Mouse (Mus musculus): ENCODE data around the gene Gpr3. TPM values are rescaled to one million over a fixed set of nuclear protein-coding genes. Genes with fewer than 3 reads are reported as not detected.

The Gpr3 gene
- polyA plus RNA-seq, 1 experiment from 2014 or later = 0.22 TPM

DNA sequence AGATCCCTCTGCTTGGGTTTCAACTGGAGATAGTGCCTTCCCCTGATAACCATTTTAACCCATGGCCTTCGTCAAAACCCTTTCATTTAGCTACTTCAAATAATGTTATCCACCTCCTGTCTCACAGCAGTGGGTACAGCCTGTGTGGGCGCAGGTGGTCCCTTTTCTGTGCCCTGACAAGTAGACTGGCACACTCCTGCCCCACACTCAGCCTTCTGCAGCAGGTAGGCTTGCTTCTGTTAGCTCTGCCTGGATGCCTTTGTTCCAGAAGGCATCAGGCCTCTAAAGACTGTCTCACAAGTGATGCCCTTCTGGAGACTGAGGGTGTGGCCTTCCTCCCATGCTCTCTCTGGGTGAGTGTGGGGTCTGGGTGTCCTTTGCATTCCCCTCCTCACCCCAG, 16.2 kb downstream of the Gpr3 start:
- H3K4me3 ChIP-seq (replicated peaks) = no peak overlapping the region
- peaks cover 54% of the 10 kb centered on the region for H3K36me3 ChIP-seq
- no peaks in the 10 kb centered on the region for H3K27me3 ChIP-seq
- peaks cover 54% of the 10 kb centered on the region for H3K4me1 ChIP-seq (replicated peaks)
- ATAC-seq = no peak
- WGBS = 85% methylated on average over 2 of the region's 2 CpGs
- no peak overlapping the region for H3K9ac ChIP-seq (replicated peaks)
- no peak overlapping the region for H3K4me2 ChIP-seq (replicated peaks)
- peak overlapping the region; percentile 92 for H3K27ac ChIP-seq
- no peaks in the 10 kb centered on the region for H3K9me3 ChIP-seq

DNA sequence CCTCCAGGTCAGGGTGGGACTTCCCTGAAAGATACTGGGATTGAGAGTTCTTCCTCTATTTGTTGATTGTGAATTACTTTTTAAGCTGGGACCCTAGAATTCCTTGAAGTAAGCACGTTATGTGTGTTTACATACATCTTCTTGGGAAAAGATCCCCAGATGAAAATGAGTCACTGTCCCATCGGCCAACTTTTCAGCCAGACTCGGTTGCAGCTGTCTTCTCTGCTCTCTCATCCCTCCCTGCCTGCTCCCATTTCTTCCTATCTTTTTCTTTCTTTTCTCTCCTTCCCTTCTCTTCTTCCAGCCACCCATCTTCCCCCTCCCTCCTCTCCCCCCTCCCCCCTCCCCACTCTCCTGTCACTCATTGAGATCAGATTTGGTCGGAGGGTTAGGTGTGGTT, 17.3 kb downstream of the Gpr3 start:
- Histone ChIP-seq H3K36me3 (peaks cover 65% of the 10 kb centered on the region), H3K4me3 (replicated peaks) (no peak overlapping the region), H3K4me2 (replicated peaks) (no peak overlapping the region), H3K4me1 (replicated peaks) (peaks cover 43% of the 10 kb centered on the region), H3K9ac (replicated peaks) (no peak overlapping the region), H3K9me3 (no peaks in the 10 kb centered on the region), H3K27ac (no peak overlapping the region), H3K27me3 (no peaks in the 10 kb centered on the region)
- WGBS = 69% methylated on average over 4 of the region's 4 CpGs
- ATAC-seq = no peak

DNA sequence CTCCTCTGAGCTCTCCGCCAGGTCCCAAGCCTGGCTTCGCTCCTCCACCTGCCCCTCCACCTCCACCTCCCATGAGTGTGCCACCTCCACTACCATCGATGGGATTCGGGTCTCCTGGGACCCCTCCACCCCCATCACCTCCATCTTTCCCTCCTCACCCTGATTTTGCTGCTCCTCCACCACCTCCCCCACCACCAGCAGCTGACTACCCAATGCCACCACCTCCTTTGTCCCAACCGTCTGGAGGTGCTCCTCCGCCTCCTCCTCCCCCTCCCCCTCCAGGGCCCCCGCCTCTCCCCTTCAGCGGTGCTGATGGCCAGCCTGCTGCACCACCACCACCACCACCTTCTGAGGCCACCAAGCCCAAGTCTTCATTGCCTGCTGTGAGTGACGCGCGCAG, 17.9 kb downstream of the Gpr3 start:
- no peak overlapping the region for H3K4me3 ChIP-seq (replicated peaks)
- H3K9ac ChIP-seq (replicated peaks) = no peak overlapping the region
- no peaks in the 10 kb centered on the region for H3K27me3 ChIP-seq
- peaks cover 41% of the 10 kb centered on the region for H3K4me1 ChIP-seq (replicated peaks)
- 91% methylated on average over 11 of the region's 11 CpGs for WGBS
- H3K36me3 ChIP-seq = peaks cover 68% of the 10 kb centered on the region
- no peak overlapping the region for H3K4me2 ChIP-seq (replicated peaks)
- H3K9me3 ChIP-seq = no peaks in the 10 kb centered on the region
- no peak overlapping the region for H3K27ac ChIP-seq
- ATAC-seq = no peak

DNA sequence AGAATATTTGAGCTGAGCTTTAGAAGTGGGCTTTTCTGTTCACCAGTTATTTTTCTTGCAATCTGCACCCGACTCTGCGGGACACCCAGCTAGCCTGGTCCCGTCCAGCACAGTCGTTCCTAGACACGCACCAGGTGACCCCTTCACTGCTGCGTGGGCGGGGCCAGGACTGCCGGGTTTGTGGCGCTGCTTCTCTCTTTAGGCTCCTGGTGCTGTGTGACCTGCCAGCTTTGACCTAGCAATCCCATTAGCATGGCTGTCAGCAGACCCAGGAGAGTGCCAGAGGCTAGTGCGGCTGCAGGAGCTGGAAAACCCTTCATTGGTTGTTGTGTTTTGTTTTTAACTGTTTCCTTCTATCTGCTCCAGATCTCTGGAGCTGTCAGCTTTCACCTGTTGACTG, 22.9 kb downstream of the Gpr3 start:
- no peak overlapping the region for H3K4me2 ChIP-seq (replicated peaks)
- H3K36me3 ChIP-seq = peaks cover 87% of the 10 kb centered on the region
- no peak overlapping the region for H3K27ac ChIP-seq
- H3K9ac ChIP-seq (replicated peaks) = no peak overlapping the region
- H3K9me3 ChIP-seq = no peaks in the 10 kb centered on the region
- 59% methylated on average over 10 of the region's 10 CpGs for WGBS
- no peak overlapping the region for H3K4me3 ChIP-seq (replicated peaks)
- no peaks in the 10 kb centered on the region for H3K27me3 ChIP-seq
- H3K4me1 ChIP-seq (replicated peaks) = peaks cover 16% of the 10 kb centered on the region
- ATAC-seq = no peak

DNA sequence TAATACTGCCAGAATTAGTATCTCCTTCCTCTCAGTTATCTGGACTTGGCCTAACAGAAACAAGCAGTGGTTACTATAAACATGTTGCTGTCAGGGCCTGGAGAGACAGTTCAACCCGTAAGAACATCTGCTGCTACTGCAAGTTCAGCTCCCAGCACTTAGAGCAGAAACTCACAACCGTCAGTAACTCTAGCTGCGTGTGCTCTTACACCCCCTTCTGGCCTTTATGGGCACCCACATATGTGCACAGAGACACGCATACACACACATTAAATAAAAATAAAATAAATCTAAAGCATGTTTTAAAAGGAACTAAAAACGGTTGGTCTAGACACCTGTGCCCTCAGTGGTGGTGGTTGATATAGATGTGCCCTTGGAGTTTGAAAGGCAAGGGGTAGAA, 25.5 kb downstream of the Gpr3 start:
- H3K36me3 ChIP-seq = peaks cover 66% of the 10 kb centered on the region
- peaks cover 23% of the 10 kb centered on the region for H3K4me1 ChIP-seq (replicated peaks)
- no peaks in the 10 kb centered on the region for H3K27me3 ChIP-seq
- no peak overlapping the region for H3K4me3 ChIP-seq (replicated peaks)
- ATAC-seq = no peak
- no peak overlapping the region for H3K9ac ChIP-seq (replicated peaks)
- H3K4me2 ChIP-seq (replicated peaks) = no peak overlapping the region
- WGBS = 95% methylated on average over 5 of the region's 5 CpGs
- H3K27ac ChIP-seq = no peak overlapping the region
- H3K9me3 ChIP-seq = no peaks in the 10 kb centered on the region

DNA sequence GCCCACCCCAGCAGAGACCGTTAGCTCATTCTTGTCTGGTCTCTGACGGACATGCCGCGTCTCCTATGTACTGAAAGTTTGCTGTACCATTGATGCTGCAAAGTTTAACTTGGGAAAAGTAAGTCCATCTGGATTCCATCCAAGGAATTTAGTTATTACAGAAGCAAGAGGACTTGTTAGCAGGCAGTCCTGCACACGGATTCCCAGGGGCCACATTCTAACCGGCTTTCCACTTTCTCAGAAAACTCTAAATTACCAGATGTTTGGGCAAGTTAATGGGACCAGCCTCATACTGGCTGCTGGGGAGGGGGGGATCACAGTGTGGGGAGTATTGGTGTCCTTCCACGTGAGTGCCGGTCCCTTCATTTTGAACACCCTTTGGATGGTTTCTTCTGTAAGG, 26.4 kb downstream of the Gpr3 start:
- WGBS = 92% methylated on average over 8 of the region's 8 CpGs
- Histone ChIP-seq H3K4me3 (replicated peaks) (no peak overlapping the region), H3K36me3 (peaks cover 56% of the 10 kb centered on the region), H3K4me2 (replicated peaks) (no peak overlapping the region), H3K27ac (peak overlapping the region; percentile 36; the same call in 1 of the 2 replicates), H3K9me3 (no peaks in the 10 kb centered on the region), H3K9ac (replicated peaks) (no peak overlapping the region), H3K27me3 (no peaks in the 10 kb centered on the region), H3K4me1 (replicated peaks) (peaks cover 23% of the 10 kb centered on the region)
- ATAC-seq = no peak

DNA sequence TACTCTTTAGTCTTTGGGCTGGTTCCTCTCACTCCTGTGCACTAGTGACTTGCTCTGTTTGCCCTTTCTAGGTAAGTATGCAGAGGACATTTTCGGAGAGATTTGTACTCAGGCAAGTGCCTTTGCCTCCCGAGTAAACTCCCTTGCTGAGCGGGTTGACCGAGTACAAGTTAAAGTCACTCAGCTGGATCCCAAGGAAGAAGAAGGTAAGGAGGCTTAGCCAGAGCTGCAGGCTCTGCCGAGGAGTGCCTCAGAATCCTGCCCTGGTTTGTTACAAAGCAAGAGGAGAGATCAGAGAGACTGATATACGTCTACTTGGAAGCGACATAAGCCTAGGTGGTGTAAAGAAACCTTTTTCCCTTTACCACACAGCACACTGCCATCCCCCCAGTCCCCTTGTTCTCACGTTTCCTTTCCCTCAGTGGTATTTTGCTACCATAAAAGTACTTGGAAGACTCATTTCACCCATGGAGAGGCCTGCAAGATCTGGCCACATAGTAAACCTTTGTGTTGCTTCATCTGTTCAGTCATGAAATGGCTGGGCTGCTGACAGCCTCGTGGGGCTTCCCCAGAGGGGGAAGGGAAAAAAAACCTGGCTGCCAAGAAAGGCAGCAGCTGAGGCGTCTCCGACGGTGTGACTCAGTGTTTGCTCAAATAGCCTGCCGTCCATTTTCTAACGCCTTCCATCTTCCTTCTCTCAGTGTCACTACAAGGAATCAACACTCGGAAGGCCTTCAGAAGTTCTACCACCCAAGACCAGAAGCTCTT, 27.3 kb downstream of the Gpr3 start:
- Histone ChIP-seq H3K27ac (peak overlapping the region; percentile 36; the same call in 1 of the 2 replicates), H3K36me3 (peaks cover 48% of the 10 kb centered on the region), H3K4me1 (replicated peaks) (peaks cover 23% of the 10 kb centered on the region), H3K9ac (replicated peaks) (no peak overlapping the region), H3K4me3 (replicated peaks) (no peak overlapping the region), H3K4me2 (replicated peaks) (no peak overlapping the region), H3K9me3 (no peaks in the 10 kb centered on the region), H3K27me3 (no peaks in the 10 kb centered on the region)
- WGBS = 60% methylated on average over 15 of the region's 15 CpGs
- ATAC-seq = no peak

DNA sequence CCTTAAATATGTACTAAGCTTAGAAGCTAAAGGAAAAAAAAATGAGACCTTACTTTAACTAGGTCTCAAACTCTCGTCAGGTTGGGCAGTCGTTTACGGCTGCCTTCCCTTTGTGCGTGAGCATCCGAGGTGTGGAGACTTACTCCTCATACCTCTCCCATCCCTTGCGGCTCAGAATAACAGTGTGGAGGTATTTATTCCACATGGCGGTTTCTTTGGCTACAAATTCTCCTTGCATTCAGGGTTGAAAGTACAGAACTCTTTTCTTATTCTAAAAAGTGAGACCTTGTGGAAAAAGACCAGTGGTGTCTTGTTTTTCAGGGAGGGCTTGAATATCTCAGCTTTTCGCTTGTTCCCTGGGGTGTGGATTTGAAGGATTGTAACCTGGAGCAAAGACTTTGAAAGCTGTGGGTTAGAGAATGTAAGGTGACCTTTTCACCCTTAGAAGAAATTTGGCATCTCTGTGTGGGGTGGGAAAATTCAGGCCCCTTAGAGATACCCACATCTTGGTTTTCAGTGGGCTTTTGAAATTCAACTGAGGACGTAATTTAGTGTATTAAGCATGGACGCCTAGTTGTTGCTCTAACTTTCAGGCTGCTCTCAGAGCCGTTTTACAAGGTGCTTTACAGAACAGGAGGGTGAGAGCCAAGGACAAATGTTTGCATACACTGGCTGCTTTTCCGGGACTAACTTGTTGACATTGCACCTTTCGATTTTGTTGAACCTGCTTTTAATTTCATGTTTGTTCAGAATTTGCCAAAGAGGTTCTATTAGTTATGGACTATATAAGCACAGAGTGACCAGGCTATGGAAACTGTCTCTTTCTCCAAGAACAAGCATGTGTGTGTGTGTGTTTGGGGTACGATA, 28.1 kb downstream of the Gpr3 start:
- peaks cover 18% of the 10 kb centered on the region for H3K4me1 ChIP-seq (replicated peaks)
- no peak overlapping the region for H3K9ac ChIP-seq (replicated peaks)
- WGBS = 62% methylated on average over 14 of the region's 14 CpGs
- no peaks in the 10 kb centered on the region for H3K9me3 ChIP-seq
- H3K4me3 ChIP-seq (replicated peaks) = no peak overlapping the region
- no peak overlapping the region for H3K4me2 ChIP-seq (replicated peaks)
- no peaks in the 10 kb centered on the region for H3K27me3 ChIP-seq
- peaks cover 46% of the 10 kb centered on the region for H3K36me3 ChIP-seq
- ATAC-seq = no peak
- H3K27ac ChIP-seq = no peak overlapping the region; the same call in 1 of the 2 replicates

DNA sequence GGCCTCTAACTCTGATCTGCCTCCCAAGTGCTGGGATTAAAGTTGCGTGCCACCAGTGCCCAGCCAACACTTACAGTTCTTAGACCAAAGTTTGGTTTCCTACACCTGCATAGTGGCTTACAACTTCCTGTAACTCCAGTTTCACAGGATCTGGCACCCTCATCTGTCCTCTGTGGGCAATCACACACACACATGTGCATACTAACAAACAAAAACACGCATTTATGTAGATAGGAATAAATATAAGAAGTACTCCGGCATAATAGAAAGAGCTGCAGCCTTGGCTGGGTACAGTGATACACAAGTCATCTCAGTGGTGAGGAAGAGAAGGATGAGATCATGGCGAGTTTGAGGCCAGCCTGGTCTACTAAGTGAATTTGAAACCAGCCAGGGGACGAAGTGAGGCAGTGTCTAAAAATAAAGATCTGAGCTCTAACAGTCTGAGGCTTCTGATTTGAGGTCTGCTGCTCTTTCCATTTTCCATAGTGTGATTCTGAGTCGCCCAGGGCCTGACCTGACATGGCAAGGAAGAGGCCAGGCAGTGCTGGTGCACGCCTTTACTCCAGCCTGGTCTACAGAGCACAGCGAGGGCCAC, 29.8 kb downstream of the Gpr3 start:
- Histone ChIP-seq H3K4me1 (replicated peaks) (peaks cover 20% of the 10 kb centered on the region), H3K27ac (no peak overlapping the region), H3K4me3 (replicated peaks) (no peak overlapping the region), H3K4me2 (replicated peaks) (no peak overlapping the region), H3K9me3 (no peaks in the 10 kb centered on the region), H3K36me3 (peaks cover 33% of the 10 kb centered on the region), H3K9ac (replicated peaks) (no peak overlapping the region), H3K27me3 (no peaks in the 10 kb centered on the region)
- ATAC-seq = no peak
- WGBS = 96% methylated on average over 8 of the region's 8 CpGs

DNA sequence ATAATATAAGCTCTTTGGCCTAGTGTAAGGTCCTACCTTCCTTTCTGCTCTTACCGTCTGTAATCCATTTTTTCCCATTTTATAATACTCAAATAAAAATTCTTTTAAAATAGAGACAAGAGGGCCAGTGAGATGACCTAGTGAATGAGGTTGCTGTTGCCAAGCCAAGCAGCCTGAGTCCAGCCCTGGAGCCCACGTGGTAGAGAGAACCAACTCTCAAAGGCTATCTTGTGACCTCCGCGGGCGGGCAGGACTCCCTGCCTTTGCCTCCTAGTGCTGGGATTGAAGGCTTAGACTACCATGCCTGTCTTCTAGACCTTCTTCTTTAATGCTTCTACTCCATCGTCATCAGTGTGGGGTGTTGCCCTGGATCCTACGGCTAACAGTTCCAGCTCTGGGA, 33.1 kb downstream of the Gpr3 start:
- Histone ChIP-seq H3K4me2 (replicated peaks) (no peak overlapping the region), H3K4me3 (replicated peaks) (no peak overlapping the region), H3K9ac (replicated peaks) (no peak overlapping the region), H3K27ac (no peak overlapping the region), H3K4me1 (replicated peaks) (peaks cover 35% of the 10 kb centered on the region), H3K36me3 (peaks cover 12% of the 10 kb centered on the region; the same call in 1 of the 2 replicates), H3K27me3 (no peaks in the 10 kb centered on the region), H3K9me3 (no peaks in the 10 kb centered on the region)
- no peak for ATAC-seq
- WGBS = 96% methylated on average over 7 of the region's 7 CpGs

DNA sequence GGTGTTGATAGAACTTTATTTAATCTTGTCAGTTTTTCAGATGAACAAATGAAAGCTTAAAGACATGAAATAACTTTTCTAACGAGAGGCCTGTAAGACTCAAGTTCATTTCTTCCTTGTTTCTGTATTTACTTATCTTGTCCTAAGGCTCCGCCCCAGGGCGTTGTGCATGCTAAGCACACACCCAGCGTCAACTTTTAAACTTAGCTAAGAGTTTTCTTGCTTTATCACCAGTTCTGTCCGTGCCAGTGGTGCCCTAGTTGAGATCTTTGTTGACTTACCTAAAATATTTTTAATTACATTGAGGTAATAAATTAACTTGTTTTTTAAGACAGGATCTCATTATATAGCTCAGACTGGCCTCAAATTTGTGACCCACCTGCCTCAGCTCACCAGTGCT, 34.0 kb downstream of the Gpr3 start:
- H3K4me3 ChIP-seq (replicated peaks) = no peak overlapping the region
- H3K4me2 ChIP-seq (replicated peaks) = no peak overlapping the region
- WGBS = 92% methylated on average over 5 of the region's 5 CpGs
- ATAC-seq = no peak
- H3K9me3 ChIP-seq = no peaks in the 10 kb centered on the region
- no peaks in the 10 kb centered on the region for H3K27me3 ChIP-seq
- H3K36me3 ChIP-seq = peaks cover 12% of the 10 kb centered on the region; the same call in 1 of the 2 replicates
- peaks cover 28% of the 10 kb centered on the region for H3K4me1 ChIP-seq (replicated peaks)
- H3K27ac ChIP-seq = no peak overlapping the region
- H3K9ac ChIP-seq (replicated peaks) = no peak overlapping the region

Measured in midbrain, embryonic 13.5 days (tissue).